Mouse (Mus musculus) thymus, postnatal 0 days (tissue): ENCODE data around the gene Ppp3ca. TPM values are rescaled to one million over a fixed set of nuclear protein-coding genes. Genes with fewer than 3 reads are reported as not detected.

Source experiments
- DNase-seq: peaks from one replicate; pipeline ENCODE4 v3.0.0-alpha.2; 2015; ENCODE audit warnings: low spot score
- polyA plus RNA-seq: library from polyadenylated mRNA; unstranded; fragments of >200 nt; fragmentation: Nextera tagmentation; extraction: Ambion mirVana; gene quantifications from 2 replicates; pipeline ENCODE4 v1.2.1, GENCODE M21; 2015

Gene Ppp3ca
- polyA plus RNA-seq, 1 experiment from 2014 or later, result 25.4 TPM

DNA sequence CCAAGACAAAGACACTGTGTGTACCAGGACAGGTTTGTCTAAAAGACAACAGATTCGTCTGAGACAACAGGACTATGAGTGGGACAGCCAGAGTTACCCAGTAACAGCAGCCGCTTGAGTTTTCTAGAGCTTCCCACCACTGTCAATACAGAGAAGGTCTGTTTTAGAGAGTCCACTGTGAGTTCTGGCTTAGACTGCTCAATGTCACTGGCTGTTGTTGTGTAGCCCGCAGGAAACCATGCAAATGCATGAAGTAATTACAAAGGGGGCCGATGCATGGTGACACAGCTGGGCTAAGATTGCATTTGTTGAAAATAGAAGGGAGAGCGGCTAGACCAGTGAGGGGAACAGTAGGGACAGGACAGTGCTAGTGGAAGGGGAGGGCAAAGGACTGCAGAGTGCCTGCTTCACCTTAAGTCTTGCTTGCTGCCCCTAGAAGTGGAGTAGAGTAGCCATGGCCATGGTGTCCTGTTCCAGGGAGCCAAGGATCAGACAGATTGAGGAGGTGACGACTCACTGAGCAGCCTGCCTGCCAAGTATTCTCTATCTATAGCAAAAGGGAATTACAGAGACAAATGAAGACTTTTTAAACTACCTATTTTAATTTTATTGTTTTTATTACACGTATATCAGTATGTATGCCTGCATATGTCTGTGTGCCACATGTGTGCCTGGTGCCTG, 174.0 kb downstream of the Ppp3ca start:
- no peak for DNase-seq

DNA sequence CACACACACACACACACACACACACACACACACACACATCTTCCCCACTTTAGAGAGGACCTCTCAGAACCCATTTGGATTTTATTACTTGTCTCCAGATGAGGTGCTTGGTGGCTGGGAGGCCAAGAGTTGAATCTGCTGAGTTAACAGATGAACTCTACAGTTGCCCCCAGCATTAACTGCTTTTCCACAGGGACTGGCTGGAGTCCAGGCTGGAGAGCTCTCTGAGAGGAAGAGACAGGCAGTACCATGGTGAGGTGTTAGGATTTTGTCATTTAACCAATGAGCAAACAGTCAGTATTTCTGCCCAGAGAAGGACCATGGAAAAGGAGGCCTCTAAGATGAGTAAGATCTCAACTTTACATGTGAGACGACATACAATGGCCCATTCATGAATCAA, 179.1 kb downstream of the Ppp3ca start:
- no peak for DNase-seq

DNA sequence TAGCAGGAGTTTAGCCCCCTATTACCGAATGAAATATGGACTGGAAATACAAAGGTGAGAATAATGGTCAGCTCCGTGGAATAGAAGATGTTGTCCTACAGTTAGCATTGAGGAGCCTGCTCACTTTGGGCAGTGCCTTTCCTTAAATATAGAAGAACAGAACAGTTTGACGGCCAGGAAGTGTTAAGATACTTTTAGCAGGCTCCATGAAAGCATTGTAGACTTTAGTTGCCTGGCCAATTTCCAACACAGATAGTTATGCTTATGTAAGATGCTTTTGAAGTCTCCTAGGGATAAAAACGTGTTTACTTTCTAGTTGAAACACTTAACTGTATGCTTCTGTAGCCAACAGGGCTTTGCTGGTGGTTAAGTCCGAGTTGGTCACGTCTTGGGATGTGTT, 183.0 kb downstream of the Ppp3ca start:
- no peak for DNase-seq

DNA sequence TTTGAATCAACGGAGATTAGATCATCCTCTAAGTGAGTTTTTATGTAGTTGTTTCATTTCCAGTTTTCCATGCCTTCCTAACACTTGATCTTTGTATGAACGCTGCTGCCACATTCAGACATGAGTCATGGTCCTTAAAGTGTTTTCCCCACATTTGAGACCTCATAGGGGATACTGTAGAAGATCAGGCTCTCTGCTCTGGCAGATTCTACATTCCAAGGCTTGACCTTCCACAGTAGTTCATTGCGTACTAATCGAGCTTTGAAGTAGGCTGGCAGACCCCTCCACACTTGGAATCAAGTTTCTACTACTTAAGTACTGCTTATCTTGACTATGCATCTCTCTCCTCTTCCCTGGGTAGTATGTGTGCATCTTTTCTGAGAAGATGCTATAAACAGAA, 183.7 kb downstream of the Ppp3ca start:
- no peak for DNase-seq

DNA sequence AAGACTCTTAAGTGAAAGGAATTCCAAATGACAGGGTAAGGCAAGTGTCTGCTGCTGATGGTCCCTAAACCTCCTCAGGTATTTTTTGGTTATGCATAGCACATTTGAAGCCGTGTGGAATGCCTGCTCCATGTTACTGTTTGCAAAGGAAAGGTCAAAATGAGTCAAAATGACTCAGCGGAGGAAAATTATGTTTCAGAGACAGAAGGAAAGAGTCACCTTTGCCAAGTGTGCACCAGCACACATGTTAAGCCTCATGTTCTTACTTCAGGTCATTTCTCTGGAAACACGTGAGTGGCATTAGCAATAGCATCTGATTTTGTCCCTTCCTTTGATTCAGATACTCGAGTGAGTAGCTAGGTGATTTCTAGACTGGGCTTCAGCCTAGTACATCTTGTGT, 186.1 kb downstream of the Ppp3ca start:
- no peak for DNase-seq

DNA sequence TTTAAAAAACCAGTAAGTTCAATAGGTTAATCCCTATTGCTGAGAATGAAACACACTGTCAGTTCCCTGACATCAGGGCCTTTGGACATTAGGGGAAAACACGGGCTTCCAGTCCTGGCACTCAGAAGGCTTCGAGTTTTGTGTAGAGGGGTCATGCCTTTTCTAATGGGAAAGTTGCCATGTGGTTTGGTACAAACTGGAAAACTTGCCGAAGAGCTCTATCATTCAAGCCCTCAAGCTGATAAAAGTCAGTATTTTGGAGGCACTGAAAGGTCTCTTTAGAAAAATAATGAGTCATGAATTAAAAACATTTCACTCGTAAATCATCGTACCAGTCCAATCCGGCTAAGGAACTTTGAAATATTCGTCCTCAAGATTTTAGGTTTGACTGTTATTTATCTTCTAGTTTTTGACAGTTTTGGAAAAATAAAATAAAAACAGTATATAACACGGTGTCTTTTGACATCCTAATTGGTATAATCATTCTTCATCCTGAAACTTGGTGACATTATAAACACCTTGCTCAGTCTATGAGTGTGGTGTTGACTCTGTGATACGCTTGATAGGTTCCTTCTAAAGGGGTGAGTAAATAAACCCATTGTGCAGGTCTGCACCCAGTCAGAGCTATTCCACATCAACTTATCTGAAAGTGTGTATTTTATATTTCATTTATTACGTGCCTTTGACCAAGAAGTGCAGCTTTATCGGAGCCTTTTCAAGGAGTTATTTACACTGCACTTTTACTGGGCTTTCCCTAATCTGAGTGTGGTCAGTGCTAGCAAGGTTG, 192.3 kb downstream of the Ppp3ca start:
- no peak for DNase-seq

DNA sequence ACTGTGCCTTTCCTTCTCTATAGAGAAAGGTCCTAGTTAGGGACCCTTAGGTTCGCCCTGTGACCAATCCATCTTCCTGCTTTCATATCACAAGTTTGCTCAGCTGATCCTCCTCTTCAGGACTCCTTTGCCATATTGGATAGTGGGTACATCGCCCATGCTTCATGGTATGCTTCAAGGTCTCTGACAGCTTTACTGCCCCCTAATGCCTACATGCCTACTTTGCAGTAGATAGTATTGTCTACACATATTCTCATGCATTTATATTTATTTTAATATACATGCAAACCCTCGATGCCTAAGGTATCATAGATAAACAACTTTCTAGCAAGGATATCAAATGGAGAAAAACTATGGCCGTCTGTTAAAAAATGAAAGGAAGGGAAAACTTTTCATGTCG, 193.2 kb downstream of the Ppp3ca start:
- DNase-seq, result no peak

DNA sequence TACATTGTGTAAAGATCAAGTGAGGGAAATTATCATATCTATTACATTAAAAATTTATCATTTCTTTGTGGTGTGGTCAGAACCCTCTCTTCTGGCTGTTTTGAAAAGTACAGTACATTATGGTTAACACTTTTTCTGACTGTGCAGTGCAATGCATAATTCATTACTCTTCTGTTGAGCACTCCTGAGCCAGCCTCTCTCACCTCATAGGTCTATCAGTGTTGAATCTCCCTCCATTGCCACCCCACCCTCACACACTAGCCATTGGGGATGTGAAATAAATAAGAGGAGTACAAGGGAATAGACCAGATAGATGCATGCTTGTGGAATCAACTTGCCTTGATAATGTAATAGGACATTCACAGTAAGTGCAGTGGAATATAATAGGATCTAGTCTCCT, 194.4 kb downstream of the Ppp3ca start:
- no peak for DNase-seq

DNA sequence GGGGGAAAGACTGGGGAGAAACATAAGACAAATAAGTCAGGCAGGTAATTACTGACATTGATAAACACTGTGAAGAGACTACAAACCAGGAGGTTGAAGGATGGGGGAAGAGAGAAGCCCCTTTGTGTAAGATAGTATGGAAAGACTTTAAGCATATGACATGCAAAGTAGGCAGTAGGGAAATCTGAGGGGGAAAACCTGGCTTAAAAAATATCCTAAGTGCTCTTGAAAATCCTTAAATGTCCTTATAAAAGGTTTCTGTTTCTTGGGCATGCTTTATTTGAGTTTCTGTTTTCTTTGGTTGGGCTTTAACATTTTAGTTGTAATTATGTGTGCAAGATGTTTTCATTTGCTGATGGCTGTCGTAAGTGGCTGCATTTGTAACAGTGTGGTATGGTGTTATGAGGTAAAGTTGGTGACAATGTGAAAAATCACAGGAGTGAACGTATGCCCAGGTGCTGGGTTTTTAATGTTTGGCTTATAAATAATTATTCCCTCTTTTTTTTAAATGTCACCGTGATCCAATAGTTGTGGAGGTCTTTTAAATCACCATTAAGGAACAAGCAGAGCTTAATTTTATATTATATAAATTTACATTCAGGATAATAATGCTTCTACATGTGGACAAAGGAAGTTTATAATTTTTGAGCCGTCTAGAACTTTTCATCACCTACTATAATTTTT, 195.4 kb downstream of the Ppp3ca start:
- DNase-seq, result no peak

DNA sequence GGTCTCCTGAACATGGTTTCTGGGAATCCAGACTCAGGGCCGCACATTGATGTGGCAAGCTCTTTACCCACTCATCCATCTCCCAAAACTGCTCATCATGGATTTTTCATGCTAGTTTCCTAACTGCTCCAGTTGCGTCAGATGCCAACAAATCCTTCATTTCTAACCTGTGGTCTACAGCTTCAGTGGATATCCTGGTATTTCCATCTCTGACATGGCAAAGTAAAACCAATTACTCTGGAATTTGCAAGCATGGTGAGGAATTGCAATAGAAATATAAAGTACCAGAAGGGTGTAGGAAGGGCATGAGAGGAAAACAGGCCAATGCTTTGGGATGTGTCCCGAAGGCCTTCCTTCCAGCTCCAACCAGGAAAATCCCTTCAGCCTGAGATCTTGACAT, 196.2 kb downstream of the Ppp3ca start:
- no peak for DNase-seq

DNA sequence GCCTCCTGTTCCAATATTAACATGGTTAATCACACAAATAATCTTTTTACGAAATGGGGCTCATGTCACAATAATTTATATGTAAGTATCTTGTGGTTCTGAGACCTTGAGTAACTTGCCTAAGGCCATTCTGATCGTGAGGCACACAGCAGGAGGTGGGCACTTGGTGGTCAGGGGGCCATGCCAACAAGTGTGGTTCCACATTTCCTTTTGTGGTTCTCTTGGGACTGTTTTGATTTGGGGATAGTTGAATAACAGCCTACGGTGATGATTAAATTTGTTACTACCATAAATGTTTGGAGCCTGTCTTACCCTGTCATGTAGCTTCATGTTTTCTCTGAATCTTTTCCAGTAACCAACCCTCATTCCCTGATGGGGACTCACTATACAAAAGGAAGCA, 196.6 kb downstream of the Ppp3ca start:
- DNase-seq, result no peak

DNA sequence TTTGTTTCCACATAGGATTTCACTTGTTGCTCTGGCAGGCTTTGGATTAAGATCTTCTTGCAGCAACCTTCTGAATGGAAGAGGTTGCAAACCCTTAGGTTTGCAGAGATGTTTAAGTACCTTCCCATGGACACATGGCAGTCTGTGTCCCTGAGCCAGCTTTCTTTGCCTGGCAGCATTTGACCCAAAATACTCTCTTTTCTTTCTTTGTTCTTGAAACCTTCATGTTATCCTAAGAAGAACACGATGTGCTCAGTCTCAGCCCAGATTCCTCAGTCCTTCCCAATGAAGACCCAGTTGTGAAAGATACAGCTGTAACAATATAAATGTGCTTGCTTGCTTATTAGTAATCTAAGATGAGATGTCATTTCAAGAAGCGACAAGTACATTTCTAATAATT, 197.4 kb downstream of the Ppp3ca start:
- DNase-seq, result no peak

DNA sequence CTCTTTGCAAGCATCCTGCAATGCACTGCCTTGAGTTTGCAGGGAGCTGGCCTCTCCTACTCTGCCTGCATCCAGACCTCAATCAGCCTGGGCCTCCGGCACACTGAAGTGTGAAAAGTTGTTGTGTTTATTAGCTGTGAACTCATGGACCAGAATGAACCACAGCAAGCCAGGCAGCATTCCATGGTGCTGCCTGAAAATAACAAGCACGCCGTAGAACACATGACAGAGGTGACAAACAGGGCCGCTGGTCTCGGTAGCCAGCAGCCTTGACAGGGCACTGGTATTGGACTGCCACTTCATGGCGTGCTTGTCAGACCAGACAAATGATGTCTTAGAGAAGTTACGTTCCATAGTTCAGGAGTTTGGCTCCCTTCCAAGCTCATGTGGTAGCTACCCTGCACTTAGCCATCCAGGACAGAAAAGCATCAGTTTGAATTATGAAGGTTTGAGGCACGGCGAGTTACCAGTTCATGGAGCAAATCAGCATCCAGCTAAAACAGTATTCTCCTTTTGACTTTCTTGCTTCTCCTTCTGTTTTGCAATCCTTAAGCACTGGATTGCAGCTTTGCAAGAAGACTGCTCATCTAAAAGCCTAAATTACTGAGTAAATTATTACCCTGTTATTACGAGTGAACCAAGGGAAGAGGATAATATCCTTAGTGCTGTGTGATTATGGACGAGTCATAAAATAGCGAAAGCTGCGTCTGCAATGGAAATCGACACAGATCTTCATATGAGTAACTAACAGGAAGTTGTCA, 202.0 kb downstream of the Ppp3ca start:
- DNase-seq, result no peak

DNA sequence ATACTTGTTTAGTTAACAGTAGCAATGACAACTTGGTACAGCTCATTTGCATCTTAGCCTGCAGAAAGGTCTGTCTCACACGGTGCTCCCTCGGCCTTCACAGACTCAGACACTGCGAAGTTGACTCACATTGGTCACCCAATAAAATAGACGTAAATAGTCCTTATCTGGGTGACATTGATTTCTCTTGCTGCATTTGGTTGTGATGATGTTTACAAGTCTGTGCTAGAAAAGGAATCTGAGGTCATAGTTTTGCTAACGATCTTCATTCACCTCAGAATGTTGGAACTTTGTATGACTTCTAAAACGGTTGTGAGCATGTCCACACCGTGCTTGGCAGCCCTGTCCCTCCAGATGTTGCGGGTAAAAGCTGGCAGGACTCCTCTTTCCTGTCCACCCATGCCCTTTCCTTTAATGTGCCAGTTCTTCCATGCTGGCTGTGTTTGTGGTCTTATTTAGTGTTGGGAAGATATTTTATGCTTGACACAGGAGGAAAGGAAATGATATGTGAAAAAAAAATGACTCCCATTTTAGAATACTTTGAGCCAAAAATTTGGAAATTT, 202.7 kb downstream of the Ppp3ca start:
- DNase-seq, result no peak

DNA sequence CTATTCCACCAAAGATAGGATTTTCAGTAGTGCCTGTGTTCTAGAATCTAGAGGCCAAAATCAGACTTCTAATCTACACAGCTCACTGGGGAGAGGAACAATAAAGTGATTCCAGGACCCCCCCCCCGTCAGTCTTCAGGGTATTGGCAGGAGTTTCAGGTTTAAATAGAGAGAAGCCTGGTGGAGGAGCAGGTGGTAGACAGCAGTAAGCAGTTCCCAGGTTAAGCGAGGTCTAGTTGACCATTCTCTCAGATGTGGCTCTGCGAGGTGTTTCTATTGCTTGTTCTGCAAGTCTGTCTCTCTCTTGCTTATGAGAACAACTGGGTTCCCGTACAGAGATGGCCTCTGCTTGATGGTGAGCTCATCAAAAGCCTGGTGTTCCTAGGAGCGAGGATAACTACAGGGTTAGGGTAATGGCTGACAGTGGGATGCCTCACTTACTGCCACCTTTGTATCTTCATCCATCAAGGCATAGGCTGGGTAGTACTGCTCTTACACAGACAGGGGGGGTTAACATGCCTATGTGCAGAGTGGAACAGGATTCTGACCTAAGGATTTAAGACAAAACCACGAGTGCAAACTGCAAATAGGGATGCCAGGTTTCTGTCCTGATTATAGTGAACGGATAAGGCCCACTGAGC, 204.0 kb downstream of the Ppp3ca start:
- DNase-seq, result no peak

DNA sequence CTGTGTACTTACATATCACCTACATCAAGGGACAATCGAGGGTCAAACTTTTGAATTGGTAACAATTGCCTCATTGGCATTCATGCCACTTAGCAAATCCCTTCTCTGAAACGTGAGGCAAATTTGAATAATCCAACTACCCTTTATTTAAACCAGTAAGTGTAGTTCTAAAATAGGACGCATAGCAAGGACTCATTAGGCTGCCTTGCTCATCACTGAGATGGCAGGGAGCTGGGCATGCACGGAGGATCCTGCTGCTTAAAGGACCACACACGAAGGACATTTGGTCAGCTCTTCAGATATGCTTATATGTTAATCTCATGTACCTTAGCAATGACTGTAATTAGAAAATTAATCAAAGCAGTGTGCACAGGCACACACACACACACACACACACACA, 204.6 kb downstream of the Ppp3ca start:
- no peak for DNase-seq

DNA sequence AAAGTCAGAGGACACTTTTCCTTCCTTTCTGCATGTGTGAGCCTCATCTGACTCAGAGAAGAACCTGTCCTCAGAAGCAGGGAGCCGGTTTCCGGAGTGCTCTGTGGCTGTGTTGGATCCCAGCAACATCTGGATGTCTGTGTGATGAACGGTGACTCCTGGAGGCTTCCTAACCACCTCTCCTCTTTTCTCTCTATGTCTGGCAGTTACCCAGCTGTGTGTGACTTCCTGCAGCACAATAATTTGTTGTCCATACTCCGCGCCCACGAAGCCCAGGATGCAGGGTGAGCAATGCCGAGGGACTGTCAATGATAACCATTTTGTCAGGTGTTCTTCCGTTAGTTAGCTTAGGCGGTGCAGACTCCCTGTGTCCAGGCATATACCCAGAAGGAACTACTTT, 217.8 kb downstream of the Ppp3ca start:
- DNase-seq, result no peak

DNA sequence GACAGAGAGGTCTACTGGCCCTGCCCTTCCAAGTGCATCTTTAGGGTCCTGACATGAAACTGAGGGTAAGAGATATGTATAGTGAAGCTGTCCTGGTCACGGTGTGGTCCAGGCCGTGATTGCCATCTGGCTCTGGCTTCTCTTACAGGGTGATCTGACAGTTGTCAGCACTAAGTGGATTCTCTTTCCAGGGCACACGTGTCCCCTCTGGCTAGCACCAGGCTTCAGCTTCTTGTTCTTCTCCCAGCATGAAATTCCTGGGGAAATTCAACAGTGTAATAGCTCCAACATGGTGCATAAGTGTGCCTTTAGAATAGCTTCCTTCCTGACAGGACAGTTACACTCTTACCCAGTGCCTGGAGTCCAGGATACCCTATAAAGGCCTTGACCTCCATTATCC, 222.2 kb downstream of the Ppp3ca start:
- no peak for DNase-seq

DNA sequence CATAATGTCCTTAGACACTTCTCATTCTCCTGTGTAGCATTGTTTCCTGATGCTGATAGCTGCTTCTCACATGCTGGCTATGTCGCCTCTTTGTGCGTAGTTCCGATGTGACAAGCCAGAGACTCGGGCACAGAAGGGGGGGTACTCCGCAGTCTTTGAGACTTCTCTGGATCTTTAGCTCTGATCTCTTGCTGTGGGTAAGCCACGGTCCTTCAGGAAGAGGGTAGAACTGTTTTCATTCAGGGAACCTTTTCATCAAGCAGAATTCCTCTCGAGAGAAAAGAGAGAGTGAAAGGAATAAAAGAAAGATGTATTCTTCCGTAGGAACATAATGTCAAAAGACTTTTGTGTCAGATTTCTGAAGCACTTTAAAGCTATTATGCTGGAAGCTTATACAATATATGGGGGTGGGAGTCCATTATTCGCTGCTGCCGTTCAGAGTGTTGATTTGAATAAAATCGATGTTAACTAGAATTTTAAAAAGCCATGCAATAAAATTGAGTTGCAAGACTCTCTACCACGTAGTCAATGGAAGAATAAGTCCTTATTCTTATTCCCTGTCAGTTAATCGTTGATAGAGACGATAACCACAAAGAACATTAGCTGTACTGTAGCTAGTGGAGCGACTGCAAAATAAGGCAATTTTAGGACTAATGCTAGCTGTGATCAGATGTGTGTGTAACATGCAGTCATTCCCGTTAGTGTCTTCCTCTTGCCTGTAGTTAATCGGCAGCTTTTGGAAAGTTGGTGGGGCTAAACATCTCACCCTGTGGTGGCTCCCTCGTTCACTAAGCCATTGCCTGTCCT, 223.9 kb downstream of the Ppp3ca start:
- no peak for DNase-seq

DNA sequence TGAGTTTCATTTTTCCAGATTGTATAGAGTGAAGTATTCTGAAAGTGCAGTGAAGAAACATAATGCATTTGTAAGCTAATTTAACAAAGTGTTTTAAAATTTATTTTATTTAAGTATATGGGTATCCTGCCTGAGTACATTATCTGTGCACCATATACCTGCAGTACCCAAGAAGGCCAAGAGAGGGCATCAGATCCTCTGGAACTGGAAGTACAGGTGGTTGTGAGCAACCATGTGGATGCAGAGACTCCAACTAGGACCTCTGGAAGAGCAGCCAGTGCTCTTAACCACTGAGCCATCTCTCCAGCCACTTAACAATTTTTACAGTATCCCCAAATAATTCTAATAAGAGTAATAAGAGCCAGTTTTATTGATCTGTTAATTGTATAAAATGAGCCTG, 225.6 kb downstream of the Ppp3ca start:
- DNase-seq, result peak; percentile 48
